Mouse (Mus musculus) frontal cortex, postnatal 36 days (tissue): Measurements from ENCODE around the gene F3.
"Not testable (repeated sequence)": the region's sequence is repeated elsewhere in the genome, so short reads cannot be mapped to it uniquely, and the experiment has no call there.

Experiments
- DNase-seq, 2 experiments: peaks; one replicate each; pipeline ENCODE4 v3.0.0; 2022; ENCODE audit warnings: low spot score in 2 of 2

Gene F3

GRCm38 (mm10) chr3:121738742-121739342 is 15.5 kb downstream of the F3 start:
- DNase-seq = no peak

DNA sequence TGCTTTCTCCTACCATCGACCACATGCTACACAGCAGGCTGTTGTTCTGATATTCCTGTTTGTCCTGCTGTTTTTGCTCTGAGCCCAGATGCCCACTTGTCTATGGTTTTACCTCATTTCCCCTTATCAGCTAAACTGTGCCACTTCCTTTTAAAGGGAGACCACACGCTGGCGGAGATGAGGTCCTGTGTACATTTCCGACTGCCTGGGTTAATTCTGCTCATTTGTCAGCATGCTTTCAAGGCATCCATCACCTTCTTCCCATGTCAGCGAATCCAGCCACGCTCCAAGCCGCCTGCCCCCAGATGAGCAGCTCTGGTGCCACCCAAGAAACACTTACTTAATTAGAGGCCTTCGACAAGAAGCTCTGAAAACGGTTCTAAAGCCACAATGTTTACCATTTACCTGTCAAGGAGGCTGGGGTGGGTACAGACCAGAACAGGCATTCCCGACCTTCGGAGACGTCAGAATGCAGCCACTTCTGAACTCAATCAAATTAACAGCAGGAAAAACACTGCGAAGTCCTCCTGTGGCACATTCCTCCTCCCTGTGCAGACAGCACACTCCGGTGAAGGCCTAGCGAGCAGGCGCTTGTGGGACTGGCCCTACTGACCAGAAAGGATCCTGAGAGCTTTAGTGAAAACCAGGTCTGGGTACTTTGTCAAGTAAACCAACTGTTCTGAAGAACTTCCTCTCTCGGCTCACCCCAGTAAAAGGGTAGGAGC is 16.3 kb downstream of the F3 start:
- no peak for DNase-seq

GRCm38 (mm10) chr3:121741186-121741848 is 18.0 kb downstream of the F3 start:
- DNase-seq = not testable (repeated sequence)

GRCm38 (mm10) chr3:121754319-121755090 is 31.2 kb downstream of the F3 start:
- not testable (repeated sequence) for DNase-seq

DNA sequence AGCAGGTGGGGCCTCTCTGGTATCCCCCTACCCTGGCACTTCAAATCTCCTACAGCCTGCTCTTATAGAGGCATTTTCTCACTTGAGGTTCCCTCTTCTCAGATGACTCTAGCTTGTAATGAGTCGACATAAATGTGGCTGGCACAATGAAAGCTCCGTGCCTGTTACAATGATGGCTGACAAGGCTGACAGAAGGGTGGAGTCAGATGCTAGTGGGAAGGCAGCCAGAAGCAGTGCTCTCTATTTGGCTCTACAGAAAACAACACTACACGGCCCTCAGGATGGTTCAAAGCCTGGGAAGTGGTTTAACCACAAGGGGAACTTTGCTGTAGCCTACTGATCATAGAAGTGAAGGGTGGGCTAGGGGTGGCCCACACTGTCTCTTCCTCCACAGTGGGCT is 31.8 kb downstream of the F3 start:
- no peak for DNase-seq

DNA sequence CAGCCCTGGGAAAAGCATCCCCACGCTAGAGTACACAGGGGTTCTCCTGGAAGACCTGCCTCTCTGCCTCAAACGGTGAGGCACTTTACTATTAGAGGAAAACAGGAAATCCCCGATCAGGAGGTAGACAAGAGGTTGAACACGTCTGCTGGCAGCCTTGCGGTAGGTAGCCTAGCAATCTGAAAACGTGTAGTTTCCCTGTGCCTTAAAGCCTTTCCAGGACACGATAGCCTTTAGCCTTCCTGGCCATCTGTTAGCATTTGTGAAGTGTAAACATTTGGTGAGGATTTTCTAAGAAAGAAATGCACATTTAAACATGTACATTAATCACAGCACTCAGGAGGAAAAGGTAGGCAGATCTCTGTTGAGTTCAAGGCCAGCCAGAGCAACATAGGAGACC is 35.0 kb downstream of the F3 start:
- no peak for DNase-seq

DNA sequence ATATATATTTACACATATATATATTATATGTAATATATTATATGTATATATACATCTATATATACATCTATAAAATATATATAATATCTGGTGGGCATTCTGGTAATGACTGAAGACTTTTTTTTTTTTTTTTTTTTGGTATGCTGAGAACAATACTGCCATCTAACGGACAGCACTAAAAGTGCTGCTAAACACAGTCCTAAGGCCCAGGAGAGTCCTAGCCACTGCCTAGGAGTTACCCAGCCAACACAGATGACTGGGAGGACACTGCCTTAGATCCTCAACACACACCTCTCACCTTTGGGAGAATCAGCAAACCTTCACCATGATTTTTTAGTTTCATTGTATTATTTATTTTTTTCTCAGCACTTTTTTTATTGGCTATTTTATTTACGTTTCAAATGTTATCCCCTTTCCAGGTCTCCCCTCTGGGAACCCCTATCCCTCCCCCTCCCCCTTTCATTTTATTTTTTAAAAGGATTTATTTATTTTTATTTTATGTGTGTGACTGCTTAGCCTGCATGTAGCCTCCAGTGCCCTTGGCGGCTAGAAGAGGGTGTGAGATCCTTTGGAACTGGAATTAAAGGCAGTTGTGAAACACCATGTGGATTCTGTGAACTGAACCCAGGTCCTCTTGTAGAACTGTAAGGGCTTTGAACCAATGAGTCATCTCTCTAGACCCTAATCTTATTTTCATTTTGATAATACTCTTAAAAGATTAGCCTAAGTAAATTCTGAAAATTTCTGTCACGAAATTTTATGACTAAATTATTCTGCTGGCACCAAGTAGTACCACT is 38.9 kb downstream of the F3 start:
- no peak for DNase-seq

- no peak for DNase-seq
Observed at GRCm38 (mm10) chr3:121766048-121766447, 42.7 kb downstream of the F3 start.

GRCm38 (mm10) chr3:121766818-121767217 is 43.5 kb downstream of the F3 start:
- no peak for DNase-seq

GRCm38 (mm10) chr3:121768770-121769169 is 45.4 kb downstream of the F3 start:
- no peak for DNase-seq

GRCm38 (mm10) chr3:121773336-121773735 is 50.0 kb downstream of the F3 start:
- not testable (repeated sequence) for DNase-seq

DNA sequence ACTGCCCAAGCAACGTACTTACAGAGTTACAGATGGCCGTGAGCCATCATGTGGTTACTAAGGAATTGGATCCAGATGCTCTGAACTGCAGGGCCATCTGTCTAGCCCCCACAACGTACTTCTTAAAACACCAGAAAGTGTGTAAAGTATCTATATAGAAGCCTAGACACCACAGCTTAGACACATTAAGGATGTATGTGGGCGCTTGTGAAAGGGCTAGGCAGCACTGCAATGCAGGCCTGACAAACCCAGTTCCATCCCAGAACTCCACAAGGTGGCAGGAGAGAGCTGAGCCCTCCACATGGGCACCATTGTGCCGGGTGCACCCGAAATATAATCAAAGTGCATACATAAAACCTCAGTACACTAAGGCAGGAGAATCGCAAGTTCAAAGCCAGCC is 54.6 kb downstream of the F3 start:
- DNase-seq = peak; percentile 76 to 94

- no peak for DNase-seq
Observed at GRCm38 (mm10) chr3:121783020-121783419, 59.7 kb downstream of the F3 start.
